Mouse (Mus musculus) c-Kit-positive CD71-positive TER-119-negative erythroid progenitor cells, embryonic 14.5 days (primary cell): ENCODE measurements around the gene Mcm8.
A peak's percentile ranks its signal among the peaks of the same experiment; 100 is the strongest.

Experiments used
- DNase-seq: peaks from one replicate; pipeline ENCODE4 v3.0.0-alpha.2; 2013; ENCODE audit warnings: low read depth

The Mcm8 gene

GRCm38 (mm10) chr2:132815608-132816314, at the start of gene Mcm8, which contains the start of gene Trmt6:
Gene Mcm8, plus strand, starts transcription at chr2:132816141.
Gene Trmt6, minus strand, starts transcription at chr2:132816055.
- DNase-seq: peak; percentile 99

- no peak for DNase-seq
Observed at GRCm38 (mm10) chr2:132770822-132771221, 45.1 kb upstream of the Mcm8 start.

- no peak for DNase-seq
Observed at GRCm38 (mm10) chr2:132780978-132781377, 35.0 kb upstream of the Mcm8 start, which contains the start of gene Chgb. Gene Chgb, plus strand, starts transcription at chr2:132781278.

- DNase-seq: peak; percentile 60
Observed at GRCm38 (mm10) chr2:132781439-132782068, 34.4 kb upstream of the Mcm8 start.

GRCm38 (mm10) chr2:132784039-132784438, 31.9 kb upstream of the Mcm8 start:
- no peak for DNase-seq

GRCm38 (mm10) chr2:132793441-132794203, 22.3 kb upstream of the Mcm8 start:
- DNase-seq: no peak

GRCm38 (mm10) chr2:132794204-132794586, 21.7 kb upstream of the Mcm8 start:
- no peak for DNase-seq

- DNase-seq: no peak
Observed at GRCm38 (mm10) chr2:132802976-132803375, 13.0 kb upstream of the Mcm8 start.

- DNase-seq: no peak
Observed at GRCm38 (mm10) chr2:132841071-132841470, 25.1 kb downstream of the Mcm8 start.

GRCm38 (mm10) chr2:132846407-132847358, 30.7 kb downstream of the Mcm8 start, which contains the start of gene Crls1:
Gene Crls1, plus strand, starts transcription at chr2:132846666.
- peak; percentile 91 for DNase-seq

GRCm38 (mm10) chr2:132847581-132847980, 31.6 kb downstream of the Mcm8 start:
- DNase-seq: no peak

GRCm38 (mm10) chr2:132848361-132848760, 32.4 kb downstream of the Mcm8 start:
- DNase-seq: no peak

- DNase-seq: no peak
Observed at GRCm38 (mm10) chr2:132849141-132849540, 33.2 kb downstream of the Mcm8 start.

GRCm38 (mm10) chr2:132853051-132853450, 37.1 kb downstream of the Mcm8 start:
- DNase-seq: no peak

GRCm38 (mm10) chr2:132856333-132856732, 40.4 kb downstream of the Mcm8 start:
- DNase-seq: no peak

- no peak for DNase-seq
Observed at GRCm38 (mm10) chr2:132860435-132860834, 44.5 kb downstream of the Mcm8 start.

GRCm38 (mm10) chr2:132861456-132861855, 45.5 kb downstream of the Mcm8 start:
- DNase-seq: no peak

GRCm38 (mm10) chr2:132863325-132863724, 47.4 kb downstream of the Mcm8 start:
- no peak for DNase-seq

- DNase-seq: no peak
Observed at GRCm38 (mm10) chr2:132867521-132867920, 51.6 kb downstream of the Mcm8 start.

GRCm38 (mm10) chr2:132869682-132870081, 53.7 kb downstream of the Mcm8 start:
- no peak for DNase-seq

- no peak for DNase-seq
Observed at GRCm38 (mm10) chr2:132870286-132870685, 54.3 kb downstream of the Mcm8 start.

- no peak for DNase-seq
Observed at GRCm38 (mm10) chr2:132871663-132872062, 55.7 kb downstream of the Mcm8 start.
